Mouse (Mus musculus): ENCODE measurements around the gene Il1a.

GRCm38 (mm10) chr2:129333471-129333870 is 23.7 kb upstream of the Il1a start:
- TF ChIP-seq POLR2A (IDR thresholded peaks at IDR 0.05; ENCODE audit: low read depth, low read length) (no peak), CHD1 (IDR thresholded peaks at IDR 0.05; ENCODE audit: low read depth, low read length) (no peak), ZKSCAN1 (IDR thresholded peaks at IDR 0.05; ENCODE audit: borderline replicate concordance, low read depth, low read length) (no peak)
